Mouse (Mus musculus): Measurements from ENCODE around the gene Tbc1d5.

Tbc1d5 gene

DNA sequence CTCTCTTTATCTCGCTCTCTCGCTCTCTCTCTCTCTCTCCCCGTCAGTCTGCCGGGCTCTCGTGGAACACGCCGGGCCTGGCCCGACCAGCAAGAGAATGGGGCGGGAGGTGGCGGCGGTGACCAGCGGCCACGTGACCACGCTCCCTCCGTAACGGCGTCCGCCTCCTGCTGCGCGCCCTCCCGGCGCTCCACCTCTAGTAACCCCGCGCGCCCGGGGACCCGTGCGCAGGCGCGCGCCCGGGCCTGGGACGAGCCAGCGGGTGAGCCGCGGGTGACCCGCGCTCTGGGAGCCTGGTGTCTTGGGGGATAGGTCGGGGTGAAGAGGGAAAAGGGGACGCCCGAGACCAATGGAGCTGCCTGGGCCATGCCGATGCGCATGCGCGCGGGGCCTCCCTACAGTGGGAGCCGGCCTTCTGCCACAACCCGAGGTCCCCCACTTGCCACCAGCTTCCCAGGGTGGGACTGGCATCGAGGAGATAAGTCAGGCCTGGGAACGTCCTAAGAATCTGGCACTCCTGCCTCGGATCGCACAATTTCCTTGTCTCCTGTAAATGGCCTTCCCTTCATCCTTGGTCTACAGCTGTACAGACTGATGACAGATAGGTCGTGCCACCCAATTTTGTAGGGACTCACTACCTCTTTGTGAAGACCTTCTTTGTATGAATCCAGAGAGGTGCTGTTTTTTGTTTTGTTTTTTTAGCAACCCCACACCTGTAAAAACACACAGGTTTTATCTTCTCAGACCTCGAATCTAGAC is at the start of gene Tbc1d5:
Gene Tbc1d5 (minus strand): TSS at position 158 of the 759 bp plus-strand sequence.
- peak; percentile 86 for DNase-seq (ENCODE audit: low spot score)

DNA sequence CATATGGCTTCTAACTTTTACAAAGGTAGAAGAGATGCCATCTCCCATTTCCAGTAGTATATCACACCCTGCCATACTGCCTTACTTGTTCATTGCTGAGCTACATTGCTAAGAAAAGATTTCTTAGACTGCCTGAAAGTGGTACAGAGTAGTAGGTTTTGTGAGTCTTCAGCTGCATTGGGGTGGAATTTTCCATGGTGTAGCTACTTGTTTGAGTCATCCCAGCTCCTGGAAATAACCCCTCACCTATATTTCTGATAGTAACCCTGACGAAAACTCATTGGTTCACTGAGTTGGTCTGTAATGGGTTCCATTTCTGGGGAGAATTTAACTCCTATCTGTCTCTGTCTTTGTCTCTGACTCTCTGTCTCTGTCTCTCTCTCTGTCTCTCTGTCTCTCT is 46.9 kb upstream of the Tbc1d5 start:
- DNase-seq (ENCODE audit: low spot score): no peak

DNA sequence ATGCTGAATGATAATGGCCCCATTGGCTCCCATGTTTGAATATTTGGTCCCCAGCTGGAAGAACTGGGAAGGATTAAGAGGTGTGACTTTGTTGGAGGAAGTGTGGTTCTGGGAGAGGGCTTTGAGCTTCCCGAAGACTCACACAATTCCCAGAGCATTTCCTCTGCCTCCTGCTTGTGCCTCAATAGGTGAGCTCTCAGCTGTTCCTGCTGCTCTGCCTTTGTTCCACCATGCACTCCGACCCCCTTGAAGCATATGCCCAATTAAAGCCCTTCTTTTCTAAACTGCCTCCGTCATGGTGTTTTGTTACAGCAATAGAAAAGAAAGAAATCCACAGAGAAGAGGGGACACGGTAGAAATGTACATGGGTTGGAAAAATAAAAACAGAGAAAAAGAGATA is 44.0 kb upstream of the Tbc1d5 start:
- no peak for DNase-seq (ENCODE audit: low spot score)

DNA sequence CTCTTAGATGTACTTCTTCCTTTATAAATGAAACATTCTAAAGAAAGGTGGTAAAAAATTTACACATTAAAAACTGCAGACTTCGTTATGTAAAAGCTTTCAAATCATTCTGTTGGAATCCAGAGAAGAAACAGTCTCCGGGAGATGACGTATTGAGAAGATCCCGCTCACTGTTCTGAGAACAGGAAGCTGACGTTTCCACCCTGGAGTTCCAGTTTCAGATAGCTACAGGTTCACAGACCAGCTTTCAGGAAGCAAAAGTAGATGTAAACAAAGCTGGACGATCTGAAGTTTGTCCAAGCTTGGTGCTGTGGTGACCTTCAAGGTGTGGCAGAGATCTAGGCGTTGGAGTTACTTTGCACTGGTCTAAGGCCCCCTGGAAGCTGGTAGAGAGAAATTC is 41.9 kb upstream of the Tbc1d5 start:
- no peak for DNase-seq (ENCODE audit: low spot score)

DNA sequence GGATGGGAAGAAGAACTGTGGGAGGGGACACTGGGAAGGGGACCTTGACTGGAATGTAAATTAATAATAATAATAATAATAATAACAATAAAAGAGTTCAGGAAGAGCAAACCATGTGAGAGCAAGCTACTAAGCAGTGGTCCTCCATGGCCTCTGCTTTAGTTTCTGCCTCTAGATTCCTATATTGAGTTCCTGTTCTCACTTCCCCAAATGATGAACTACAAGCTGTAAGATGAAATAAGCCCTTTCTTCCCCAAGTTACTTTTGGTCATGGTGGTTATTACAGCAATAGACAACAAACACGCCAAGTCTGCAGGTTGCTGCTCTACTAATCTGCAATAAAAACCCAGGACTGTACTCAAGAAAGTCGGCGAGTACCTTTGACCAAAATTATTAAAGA is 40.7 kb upstream of the Tbc1d5 start:
- DNase-seq (ENCODE audit: low spot score): no peak

DNA sequence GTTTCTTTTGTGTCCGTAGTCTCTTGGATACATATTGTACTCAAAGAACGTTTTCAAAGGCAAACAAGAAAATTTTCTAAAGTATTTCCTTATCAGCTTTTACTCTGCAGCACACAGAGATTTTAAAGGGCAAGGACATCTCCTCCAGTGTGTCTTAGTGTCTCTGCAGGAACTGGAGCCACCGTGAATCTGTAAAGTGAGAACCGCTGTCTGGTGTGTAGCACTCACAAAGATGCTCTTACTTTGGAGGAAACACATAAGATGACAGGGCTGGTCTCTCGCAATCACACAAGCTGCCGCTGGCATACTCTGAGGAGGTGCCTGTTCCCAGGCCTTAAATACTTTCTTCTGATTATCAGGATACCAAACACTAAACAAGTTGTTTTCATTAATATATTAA is 37.3 kb upstream of the Tbc1d5 start:
- no peak for DNase-seq (ENCODE audit: low spot score)

DNA sequence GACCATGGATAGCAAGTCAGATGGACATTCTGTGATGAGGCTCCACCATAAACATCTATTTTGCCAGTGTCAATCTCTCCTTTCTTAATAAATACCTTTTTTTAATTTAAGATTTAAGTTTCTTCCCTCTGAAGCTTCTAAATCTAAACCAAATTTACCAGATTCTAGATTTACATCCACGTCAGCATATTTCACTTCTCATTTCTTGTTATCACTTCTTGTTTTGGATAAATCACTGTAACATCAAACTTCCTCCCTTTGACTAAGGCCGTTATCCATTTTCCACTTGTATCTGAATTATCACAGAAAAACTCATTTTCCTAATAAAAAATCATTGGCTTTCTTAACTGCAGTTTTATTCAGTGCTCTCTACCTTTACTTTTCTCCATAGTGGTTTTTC is 30.4 kb upstream of the Tbc1d5 start:
- no peak for DNase-seq (ENCODE audit: low spot score)

DNA sequence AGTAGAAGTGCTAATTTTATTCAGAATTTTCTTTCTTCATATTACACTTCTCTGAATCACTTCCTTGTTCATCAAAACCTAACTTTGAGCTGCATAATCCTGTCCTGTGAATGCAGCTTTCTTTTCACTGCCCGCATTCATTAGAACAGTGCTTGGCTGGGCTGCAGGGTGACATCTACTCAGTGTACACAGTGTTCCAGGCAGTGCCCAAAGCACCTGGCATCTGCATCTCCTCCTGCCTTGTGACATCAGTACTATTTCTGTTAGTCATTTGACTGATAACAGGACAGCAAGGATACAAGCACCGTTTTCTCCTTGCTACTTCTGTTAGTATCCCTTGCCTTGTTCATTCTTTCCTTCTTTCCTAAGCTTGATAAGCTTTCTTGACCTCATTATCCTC is 25.5 kb upstream of the Tbc1d5 start:
- no peak for DNase-seq (ENCODE audit: low spot score)

DNA sequence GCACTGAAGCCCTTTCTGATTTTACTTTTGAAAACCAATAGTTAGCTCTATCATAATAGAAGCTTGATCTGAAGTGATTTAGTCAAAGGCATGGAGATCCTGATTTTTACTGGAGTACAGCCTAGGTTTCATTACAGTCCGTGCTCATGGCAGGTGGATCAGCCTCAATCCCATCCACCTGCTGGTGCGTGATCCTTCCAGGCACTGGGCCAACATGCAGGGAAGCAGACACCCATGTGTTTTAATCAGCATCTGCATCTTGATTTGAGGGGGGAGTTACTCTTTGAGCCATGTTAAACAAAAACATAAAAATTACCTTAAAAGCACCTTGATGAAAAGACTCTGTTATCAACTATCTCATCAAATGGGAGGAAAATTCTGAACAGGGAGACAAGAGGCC is 16.4 kb upstream of the Tbc1d5 start:
- no peak for DNase-seq (ENCODE audit: low spot score)

DNA sequence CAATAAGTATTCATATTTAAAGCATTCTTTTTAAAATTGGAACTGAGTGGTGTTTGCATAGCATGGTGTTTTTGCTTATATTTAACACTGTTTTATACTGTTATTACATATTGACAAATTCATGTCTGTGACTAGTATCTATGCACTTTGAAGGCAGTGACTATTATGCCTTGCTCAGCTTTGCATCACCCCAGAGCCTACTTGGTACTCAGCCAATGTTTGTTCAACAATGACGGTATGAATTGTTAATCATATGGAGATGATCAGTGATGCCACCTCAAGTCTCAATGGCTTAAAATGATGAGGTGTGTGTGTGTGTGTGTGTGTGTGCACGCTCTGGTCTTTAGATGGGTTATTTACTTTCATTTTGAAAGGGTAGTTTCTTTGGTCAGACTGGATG is 15.6 kb upstream of the Tbc1d5 start:
- no peak for DNase-seq (ENCODE audit: low spot score)

DNA sequence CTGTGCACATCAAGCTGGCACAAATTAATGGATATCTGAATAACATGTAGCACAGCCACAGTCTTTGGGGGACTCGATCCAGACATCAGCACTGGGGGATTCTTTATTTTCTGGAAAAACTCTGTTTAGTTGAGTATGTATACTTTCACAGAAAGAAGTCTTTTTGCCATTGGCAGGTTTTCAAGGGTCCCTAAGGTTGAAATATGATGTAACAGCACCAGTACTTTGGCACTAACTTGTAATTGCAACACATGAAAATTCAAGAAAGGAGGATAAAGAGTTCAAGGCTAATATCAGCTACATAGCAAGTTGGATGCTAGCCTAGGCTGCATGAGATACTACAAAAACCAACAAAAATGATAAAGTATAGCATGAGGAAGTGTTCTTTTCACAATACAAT is 12.2 kb upstream of the Tbc1d5 start:
- no peak for DNase-seq (ENCODE audit: low spot score)

DNA sequence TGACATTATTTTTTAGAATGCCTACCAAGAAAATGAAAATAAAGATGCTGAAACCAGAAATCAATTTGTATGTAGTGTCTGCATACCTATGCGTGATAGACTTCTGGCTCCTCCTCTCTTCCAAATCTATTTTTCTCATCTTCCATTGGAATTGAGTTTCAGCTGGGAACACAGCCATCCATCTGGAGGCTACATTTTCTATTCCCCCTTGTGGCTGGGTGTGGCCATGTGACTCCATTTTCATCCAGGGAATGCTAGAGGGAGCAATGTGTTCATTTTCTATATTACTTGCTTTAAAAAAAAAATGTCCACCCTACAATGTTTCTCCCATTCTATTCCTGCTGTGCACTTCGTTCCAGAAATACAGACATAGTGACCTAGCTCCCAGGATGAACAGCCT is 3.6 kb upstream of the Tbc1d5 start:
- DNase-seq (ENCODE audit: low spot score): no peak

DNA sequence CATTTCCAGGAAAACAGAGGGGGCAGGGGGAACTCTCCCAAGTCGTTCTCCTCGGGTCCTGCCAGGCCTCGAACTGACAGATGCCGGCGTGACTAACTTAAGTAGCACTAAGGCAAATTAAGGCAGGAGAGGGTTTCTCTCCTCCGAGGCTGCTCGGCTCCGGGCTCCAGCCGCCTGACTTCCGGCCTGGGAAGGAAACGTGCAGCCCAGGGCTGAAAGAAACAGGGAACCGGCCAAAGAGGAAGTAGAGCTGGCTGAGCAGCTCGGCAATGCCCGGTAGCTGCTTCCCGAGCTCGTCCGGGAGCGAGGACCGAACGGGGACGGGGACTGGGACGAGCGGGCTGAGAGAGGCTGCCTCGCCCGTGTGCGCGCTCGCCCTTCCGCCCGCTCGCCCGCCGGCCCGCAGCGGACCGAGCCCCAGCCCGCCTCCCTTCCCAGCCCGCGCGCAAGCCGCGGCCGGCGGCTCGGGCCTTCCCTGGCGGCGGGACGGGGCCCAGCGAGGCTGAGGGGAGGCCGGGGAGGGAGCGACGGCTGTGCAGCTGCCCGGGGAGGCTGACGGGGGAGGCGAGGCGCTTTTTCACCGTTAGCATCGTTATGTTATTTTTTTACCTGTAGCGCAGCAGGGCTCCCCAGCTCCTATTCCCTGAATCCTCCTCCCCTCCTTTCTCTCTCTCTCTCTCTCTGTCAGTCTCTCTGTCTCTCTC is 509 bp downstream of the Tbc1d5 start:
- DNase-seq (ENCODE audit: low spot score): peak; percentile 61

DNA sequence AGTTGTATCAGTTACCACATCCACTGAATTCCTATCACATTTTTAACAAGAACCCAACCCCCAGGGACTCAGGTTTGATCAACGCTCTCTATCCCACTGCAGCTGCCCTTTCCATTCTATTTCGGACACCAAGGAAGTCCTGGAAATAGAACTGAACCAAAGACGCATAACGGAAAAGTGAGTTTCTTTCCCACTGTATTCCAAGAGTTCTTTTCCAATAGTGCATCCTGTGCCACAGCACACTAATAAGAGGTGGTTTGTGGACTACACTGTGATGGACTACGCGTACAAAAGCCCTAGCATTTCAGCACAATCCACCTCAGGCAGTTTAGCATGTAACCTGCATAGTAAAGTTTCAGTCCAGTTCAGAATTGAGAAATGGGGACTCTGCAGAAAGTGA is 1.2 kb downstream of the Tbc1d5 start:
- no peak for DNase-seq (ENCODE audit: low spot score)

DNA sequence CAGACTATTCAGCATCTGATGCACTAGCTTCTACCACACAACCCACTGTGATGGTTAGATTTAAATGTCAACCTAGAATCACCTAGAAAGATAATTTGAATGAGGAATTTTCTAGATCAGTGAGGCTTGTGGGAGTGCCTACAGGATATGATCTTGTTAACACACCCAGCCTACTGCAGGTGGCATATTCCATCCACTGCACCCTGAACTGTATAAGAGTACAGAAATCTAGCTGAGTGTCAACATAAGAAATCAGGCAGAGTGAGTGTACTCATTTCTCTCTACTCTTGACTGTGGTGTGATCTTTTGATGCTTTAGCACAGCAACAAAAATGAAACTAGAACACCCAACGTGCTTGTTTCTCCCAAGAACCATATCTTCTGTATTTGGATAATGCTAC is 6.8 kb downstream of the Tbc1d5 start:
- no peak for DNase-seq (ENCODE audit: low spot score)

DNA sequence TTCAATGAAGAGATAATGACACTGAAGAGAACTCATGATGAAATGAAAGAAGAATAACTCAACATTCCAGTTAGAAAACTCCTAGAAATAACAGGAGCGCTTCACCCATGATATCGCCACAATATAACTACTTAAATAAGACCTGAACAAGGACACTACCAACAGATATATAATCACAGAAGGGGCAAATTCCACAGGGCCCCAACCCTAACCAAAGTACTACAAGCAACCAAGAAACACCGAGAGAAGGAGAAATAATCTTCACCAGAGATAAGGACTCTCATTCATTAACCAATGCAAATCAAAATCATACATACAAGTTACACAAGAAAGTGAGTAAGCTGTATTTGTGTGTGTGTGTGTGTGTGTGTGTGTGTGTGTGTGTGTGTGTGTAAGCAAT is 7.6 kb downstream of the Tbc1d5 start:
- DNase-seq (ENCODE audit: low spot score): no peak

DNA sequence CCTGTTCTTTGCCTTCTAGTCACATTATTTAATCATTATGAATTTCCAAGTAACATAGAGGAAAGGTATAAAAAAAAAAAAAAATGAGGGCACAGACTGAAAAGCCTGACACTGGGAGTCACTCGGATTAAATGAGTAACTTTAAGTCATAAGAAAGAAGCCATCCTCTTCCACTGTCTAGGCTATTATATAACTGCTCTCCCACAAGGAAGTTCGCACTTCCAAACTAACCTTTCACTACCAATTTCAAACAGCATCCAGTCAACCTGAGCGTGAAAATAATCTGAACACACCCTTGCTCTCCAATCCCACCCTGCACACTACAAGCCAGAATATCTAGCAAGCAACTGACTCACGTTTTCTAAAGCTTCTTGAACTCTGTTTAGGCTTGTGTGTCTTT is 9.2 kb downstream of the Tbc1d5 start:
- no peak for DNase-seq (ENCODE audit: low spot score)

DNA sequence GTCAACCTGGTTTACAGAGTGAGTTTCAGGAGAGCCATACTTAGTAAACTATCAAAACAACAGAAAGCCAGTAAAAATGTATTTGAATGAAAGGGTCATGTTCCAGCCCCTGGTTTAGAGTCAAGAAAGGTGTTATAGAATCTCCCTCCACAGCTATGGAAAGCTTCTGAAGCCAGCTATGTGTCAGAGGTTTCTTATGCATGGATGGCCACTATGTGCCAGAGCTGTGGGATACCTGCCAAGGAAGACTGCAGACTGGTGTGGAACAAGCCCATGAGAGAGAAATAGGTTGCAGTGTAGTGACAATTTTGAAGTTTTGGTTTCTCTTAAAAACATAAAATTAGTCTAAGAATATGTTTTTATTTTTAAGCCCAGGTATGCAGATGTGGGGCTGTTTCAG is 16.8 kb downstream of the Tbc1d5 start:
- DNase-seq (ENCODE audit: low spot score): no peak

DNA sequence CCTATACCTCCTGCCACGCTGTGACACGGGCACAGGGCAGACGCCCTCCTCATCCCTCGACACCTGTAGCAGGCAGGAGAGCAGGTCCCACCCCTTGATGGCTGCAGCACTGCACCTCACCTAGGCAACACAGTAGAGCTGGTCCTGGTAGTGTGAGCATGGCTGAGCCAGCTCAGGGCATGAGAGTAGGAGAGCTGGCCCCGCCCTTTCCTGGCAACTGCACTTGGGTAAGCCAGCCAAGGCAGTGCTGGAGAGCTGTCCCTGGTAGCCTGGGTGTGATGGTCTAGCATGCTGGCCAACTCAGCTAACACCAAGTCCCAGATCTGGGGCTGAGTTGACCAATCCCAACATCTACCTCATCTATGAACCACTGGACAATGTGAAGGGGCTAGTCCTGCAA is 19.9 kb downstream of the Tbc1d5 start:
- no peak for DNase-seq (ENCODE audit: low spot score)

DNA sequence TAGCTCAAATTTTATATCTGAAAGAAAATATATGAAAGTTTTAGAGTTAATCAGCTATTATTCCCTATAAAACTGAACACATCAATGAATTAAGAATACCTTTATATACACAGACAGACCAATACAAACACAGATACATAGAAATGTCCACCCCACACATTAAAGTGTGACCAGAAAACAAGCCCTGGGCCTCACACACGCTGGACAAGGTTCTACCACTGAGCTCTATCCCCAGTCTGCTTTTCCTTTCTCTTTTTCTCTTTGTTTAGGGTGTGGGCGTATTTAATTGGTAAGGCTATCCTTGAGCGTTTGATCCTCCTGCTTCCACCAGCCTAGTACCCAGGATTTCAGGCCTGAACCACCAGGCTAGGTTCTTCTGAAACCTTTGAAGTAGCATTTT is 28.2 kb downstream of the Tbc1d5 start:
- DNase-seq (ENCODE audit: low spot score): no peak

DNA sequence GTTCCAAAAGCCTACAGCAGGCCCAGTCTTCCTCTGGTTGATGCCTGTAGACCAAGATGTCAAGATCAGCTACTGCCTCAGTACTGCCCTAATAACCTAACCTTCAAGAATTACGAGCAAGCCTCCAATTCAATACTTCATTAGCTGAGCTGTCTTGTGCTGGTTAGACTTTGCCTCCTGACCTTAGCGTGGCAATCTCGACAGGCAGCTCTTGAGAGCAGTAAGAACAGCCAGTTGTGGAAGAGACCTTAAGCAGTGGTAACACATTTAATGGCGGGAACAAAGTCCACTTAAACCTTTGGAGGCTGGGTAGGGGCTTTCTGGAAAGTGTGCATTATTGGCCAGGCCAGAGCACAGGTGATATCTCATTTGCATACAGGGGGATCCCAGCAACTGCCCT is 34.2 kb downstream of the Tbc1d5 start:
- no peak for DNase-seq (ENCODE audit: low spot score)

DNA sequence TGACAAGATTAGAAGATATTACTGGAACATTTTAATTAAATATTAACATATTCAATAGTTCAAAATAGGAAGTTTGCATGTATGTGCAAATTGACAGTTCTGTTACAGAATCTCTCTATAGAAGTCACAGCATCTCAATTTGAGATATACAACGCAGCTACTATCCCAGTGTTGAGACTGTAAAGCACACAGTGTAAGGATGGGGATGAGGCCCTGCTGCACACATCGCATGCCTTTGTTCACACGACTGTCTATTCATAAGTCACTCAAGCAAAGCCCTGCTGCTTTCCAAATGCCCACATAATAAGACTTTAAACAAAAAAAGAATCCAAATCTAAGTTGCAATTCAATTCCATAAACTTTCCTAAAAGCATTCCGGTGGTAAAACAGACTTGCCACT is 37.1 kb downstream of the Tbc1d5 start:
- no peak for DNase-seq (ENCODE audit: low spot score)

DNA sequence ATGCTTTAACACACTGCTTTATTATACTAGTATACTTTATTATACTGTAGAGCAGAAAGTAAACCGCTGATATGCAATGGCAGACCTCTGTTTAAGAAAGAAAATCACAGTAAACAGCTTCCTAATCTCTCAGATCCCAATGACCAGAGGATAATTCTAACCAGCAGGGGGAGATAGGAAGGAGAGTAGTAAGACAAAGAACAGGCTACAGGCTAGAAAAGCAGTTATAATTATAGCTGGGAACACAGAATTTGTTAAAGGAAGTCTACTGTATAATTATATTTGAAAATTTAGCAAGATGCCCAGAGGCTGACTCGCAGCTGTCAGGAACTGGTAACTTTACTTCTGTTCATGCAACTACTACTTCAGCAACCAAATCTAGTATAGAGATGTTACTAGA is 68.0 kb downstream of the Tbc1d5 start:
- DNase-seq (ENCODE audit: low spot score): no peak

DNA sequence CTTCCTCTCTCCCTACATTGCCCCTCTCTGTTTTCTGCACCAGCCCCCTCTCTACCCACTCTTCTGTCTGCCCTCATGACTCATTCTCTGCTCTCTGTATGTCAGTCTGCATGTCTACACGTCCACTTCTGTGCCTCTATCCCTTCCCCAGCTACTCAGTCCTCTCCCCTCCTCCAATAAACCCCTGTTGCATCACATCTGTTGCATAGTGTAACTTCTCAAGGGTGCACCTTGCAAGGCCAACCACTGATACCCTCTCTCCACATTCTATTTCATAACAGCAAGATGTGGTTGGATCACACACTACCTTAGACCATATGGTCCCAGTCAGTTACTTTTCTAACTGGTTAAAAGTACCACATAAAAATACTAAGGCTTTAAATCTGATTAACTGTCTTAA is 74.9 kb downstream of the Tbc1d5 start:
- DNase-seq (ENCODE audit: low spot score): no peak

Data from urinary bladder, postnatal 25 days (tissue).